In the genomic region with DNA sequence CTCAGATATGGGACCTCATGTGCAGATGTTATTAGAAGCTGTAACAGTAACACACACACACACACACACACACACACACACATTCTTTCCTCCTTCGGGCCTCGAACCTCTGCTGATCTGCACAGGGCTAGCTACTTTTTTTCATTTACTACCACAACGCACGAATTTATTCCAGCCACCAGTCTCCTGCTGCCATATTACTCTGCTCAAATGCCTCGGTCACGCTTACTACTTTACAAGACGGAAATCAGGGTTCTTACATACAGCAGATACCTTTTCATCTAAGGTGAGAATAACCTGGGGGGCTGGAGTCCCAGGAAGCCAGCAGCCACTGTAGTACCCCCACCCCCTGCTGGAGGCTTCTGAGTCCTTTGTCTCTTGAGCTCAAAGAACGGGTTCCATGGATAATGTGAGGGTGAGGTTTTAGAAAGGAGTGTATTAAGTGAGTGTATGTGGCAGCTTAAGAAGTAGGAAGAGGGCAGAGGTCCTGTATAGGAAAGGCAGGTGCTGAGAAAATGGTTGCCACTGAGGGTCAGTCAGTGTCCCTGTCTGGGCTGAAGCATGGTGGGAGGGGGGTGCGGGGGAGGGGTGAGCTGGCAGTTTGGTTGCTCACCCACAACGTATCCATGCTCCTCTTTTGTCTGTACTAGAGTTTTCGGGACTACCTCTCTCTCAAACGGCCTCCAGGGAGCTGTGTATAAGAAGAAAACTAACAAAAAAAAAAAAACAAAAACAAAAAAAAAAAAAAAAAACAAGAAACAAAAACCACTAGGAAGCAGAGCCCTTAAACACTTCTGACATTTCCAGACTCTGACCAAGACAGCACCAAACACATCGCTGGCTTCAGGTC, we compare ENCODE assay signal across 22 mouse cellular contexts. TPM values are rescaled to one million over a fixed set of nuclear protein-coding genes. Genes with fewer than 3 reads are reported as not detected.
A peak's percentile ranks its signal among the peaks of the same experiment; 100 is the strongest.
DNase-seq lines count a peak whose midpoint lies in the region; ATAC-seq lines count a peak whose summit lies in the region.
"Had no signal": no experiment of that assay in that cellular context is flagged by ENCODE, and none has a peak within 500 bp of the region (broad histone marks: within the 10 kb centered on the region; RNA-seq: fewer than 3 reads in every experiment).

No protein-coding gene starts in this region.

- WGBS in midbrain, embryonic 11.5 days = 45% methylated on average over 13 of the region's 13 CpGs
- 42% methylated on average over 13 of the region's 13 CpGs for WGBS in midbrain, embryonic 15.5 days
- 53% methylated on average over 13 of the region's 13 CpGs for WGBS in limb, embryonic 11.5 days
- WGBS in heart, embryonic 10.5 days = 49% methylated on average over 13 of the region's 13 CpGs

- H3K36me3 ChIP-seq in midbrain, embryonic 11.5 days (ENCODE audit: control insufficient read depth, insufficient read depth, low read length) = no peaks in the 10 kb centered on the region
- no peaks in the 10 kb centered on the region for H3K36me3 ChIP-seq in midbrain, embryonic 15.5 days (replicated peaks)
- H3K36me3 ChIP-seq in limb, embryonic 11.5 days (ENCODE audit: control insufficient read depth, insufficient read depth, low read length) = no peaks in the 10 kb centered on the region
- no peaks in the 10 kb centered on the region for H3K36me3 ChIP-seq in heart, embryonic 10.5 days
- H3K36me3 ChIP-seq: embryonic facial prominence, embryonic 10.5 days; embryonic facial prominence, embryonic 12.5 days; forebrain, embryonic 15.5 days; G1E had no signal

- H3K4me1 ChIP-seq in midbrain, embryonic 11.5 days (ENCODE audit: control insufficient read depth, insufficient read depth, low read length) = peaks cover 10% of the 10 kb centered on the region
- H3K4me1 ChIP-seq in midbrain, embryonic 15.5 days = peaks cover 14% of the 10 kb centered on the region
- H3K4me1 ChIP-seq in limb, embryonic 11.5 days (ENCODE audit: control insufficient read depth, insufficient read depth, low read length) = peaks cover 27% of the 10 kb centered on the region
- peaks cover 8% of the 10 kb centered on the region for H3K4me1 ChIP-seq in heart, embryonic 10.5 days

- H3K27me3 ChIP-seq in midbrain, embryonic 11.5 days (ENCODE audit: control insufficient read depth, insufficient read depth, low read length) = peaks cover 10% of the 10 kb centered on the region
- peaks cover 16% of the 10 kb centered on the region for H3K27me3 ChIP-seq in midbrain, embryonic 15.5 days (replicated peaks)
- H3K27me3 ChIP-seq in limb, embryonic 11.5 days (ENCODE audit: control insufficient read depth, insufficient read depth, low read length) = no peaks in the 10 kb centered on the region
- H3K27me3 ChIP-seq in heart, embryonic 10.5 days (ENCODE audit: insufficient read depth, poor library complexity, severe bottlenecking) = peaks cover 39% of the 10 kb centered on the region
- H3K27me3 ChIP-seq: Patski had no signal

- peak; percentile 90 for DNase-seq in midbrain, embryonic 11.5 days (ENCODE audit: low spot score, missing footprints)
- DNase-seq in 3T3-L1 (ENCODE audit: low read depth, low spot score) = peak; percentile 94
- peak; percentile 92 for DNase-seq in adipocyte (ENCODE audit: low spot score)
- DNase-seq in limb, embryonic 11.5 days (ENCODE audit: low spot score) = no peak
- no peak for DNase-seq in cerebellum, adult 11-12 months
- DNase-seq in heart, embryonic 10.5 days (ENCODE audit: low spot score) = no peak
- DNase-seq: adrenal gland, adult 2 months; adrenal gland, postnatal 10 days; adrenal gland, postnatal 25 days; B cell, adult 2 months; cerebellum, adult 11 months; cerebellum, adult 9-10 months had no signal

- no peak overlapping the region for H3K4me3 ChIP-seq in midbrain, embryonic 11.5 days (ENCODE audit: low read depth, low read length)
- no peak overlapping the region for H3K4me3 ChIP-seq in midbrain, embryonic 15.5 days
- H3K4me3 ChIP-seq in limb, embryonic 11.5 days (ENCODE audit: low read depth, low read length) = no peak overlapping the region
- H3K4me3 ChIP-seq in heart, embryonic 10.5 days = no peak overlapping the region
- H3K4me3 ChIP-seq: embryonic facial prominence, embryonic 12.5 days; forebrain, embryonic 13.5 days; forebrain, embryonic 15.5 days had no signal

- no peak overlapping the region for H3K9ac ChIP-seq in midbrain, embryonic 11.5 days (ENCODE audit: low read length)
- H3K9ac ChIP-seq in midbrain, embryonic 15.5 days = no peak overlapping the region
- no peak overlapping the region for H3K9ac ChIP-seq in limb, embryonic 11.5 days (ENCODE audit: low read length)
- H3K9ac ChIP-seq: embryonic facial prominence, embryonic 12.5 days; forebrain, embryonic 13.5 days; forebrain, embryonic 15.5 days; forebrain, postnatal 0 days had no signal

- peak; percentile 34; the same call in 1 of the 2 replicates for ATAC-seq in midbrain, embryonic 11.5 days (ENCODE audit: low FRiP score)
- ATAC-seq in midbrain, embryonic 15.5 days (replicated peaks) = no peak
- ATAC-seq in limb, embryonic 11.5 days (ENCODE audit: insufficient number of reproducible peaks, low FRiP score, low TSS enrichment, low read depth) = no peak
- ATAC-seq: activated CD4-positive, CD25-positive, alpha-beta regulatory T cell, adult 4 months; CD4-positive, CD25-positive, alpha-beta regulatory T cell, adult 4 months; forebrain, embryonic 13.5 days; forebrain, embryonic 15.5 days; forebrain, postnatal 0 days; Patski had no signal

- no peaks in the 10 kb centered on the region for H3K9me3 ChIP-seq in midbrain, embryonic 11.5 days (ENCODE audit: control insufficient read depth, low read length)
- H3K9me3 ChIP-seq in midbrain, embryonic 15.5 days = no peaks in the 10 kb centered on the region
- peaks cover under 1% of the 10 kb centered on the region for H3K9me3 ChIP-seq in limb, embryonic 11.5 days (ENCODE audit: control insufficient read depth, low read length)
- no peaks in the 10 kb centered on the region for H3K9me3 ChIP-seq in heart, embryonic 10.5 days
- H3K9me3 ChIP-seq: embryonic facial prominence, embryonic 10.5 days; embryonic facial prominence, embryonic 12.5 days; forebrain, embryonic 13.5 days; forebrain, embryonic 15.5 days; G1E had no signal

- H3K27ac ChIP-seq in midbrain, embryonic 11.5 days (ENCODE audit: low read depth, low read length) = no peak overlapping the region
- no peak overlapping the region for H3K27ac ChIP-seq in midbrain, embryonic 15.5 days
- H3K27ac ChIP-seq in limb, embryonic 11.5 days (replicated peaks; ENCODE audit: low read depth, low read length) = no peak overlapping the region
- H3K27ac ChIP-seq in heart, embryonic 10.5 days = no peak overlapping the region
- H3K27ac ChIP-seq: embryonic facial prominence, embryonic 10.5 days; embryonic facial prominence, embryonic 12.5 days; forebrain, embryonic 13.5 days; forebrain, embryonic 15.5 days had no signal

- no peak overlapping the region for H3K4me2 ChIP-seq in midbrain, embryonic 11.5 days
- H3K4me2 ChIP-seq in midbrain, embryonic 15.5 days = no peak overlapping the region
- H3K4me2 ChIP-seq in limb, embryonic 11.5 days (ENCODE audit: low read depth, severe bottlenecking) = 0 out of 2 replicates have a peak overlapping the region, but pooled peaks have one; percentile 4
- H3K4me2 ChIP-seq: forebrain, embryonic 15.5 days had no signal

RNA-seq across cellular contexts. Expression of gene Cpm, which starts 56.3 kb away (rescaled TPM):
- polyA plus RNA-seq in midbrain, embryonic 11.5 days (2014; fragmentation: Nextera tagmentation; extraction: Ambion mirVana) = 5.5 and 6.2 TPM in 2 replicates
- polyA plus RNA-seq in midbrain, embryonic 15.5 days (2015; fragmentation: Nextera tagmentation; extraction: Ambion mirVana) = 5.9 and 7.1 TPM in 2 replicates
- polyA plus RNA-seq in limb, embryonic 11.5 days (2014; fragmentation: Nextera tagmentation; extraction: Ambion mirVana) = 38.3 and 45.1 TPM in 2 replicates
- polyA plus RNA-seq in heart, embryonic 10.5 days (2016; fragmentation: Nextera tagmentation; extraction: Ambion mirVana) = 5.1 and 28.3 TPM in 2 replicates
- polyA plus RNA-seq: G1E had no signal

Comparison
In these comparisons a context has a peak if more than half of its experiments do, and no peak if none do; other contexts are left out.
1. DNase-seq: peak in midbrain, embryonic 11.5 days (single experiment), 3T3-L1 (single experiment) and adipocyte (single experiment); none in limb, embryonic 11.5 days (single experiment), cerebellum, adult 11-12 months (single experiment) and heart, embryonic 10.5 days (single experiment).